Mouse (Mus musculus) forebrain, embryonic 13.5 days (tissue): ENCODE measurements around the gene Cbarp. TPM values are rescaled to one million over a fixed set of nuclear protein-coding genes. Genes with fewer than 3 reads are reported as not detected.
A peak's percentile ranks its signal among the peaks of the same experiment; 100 is the strongest.

ENCODE experiments used
- ATAC-seq: fragments of 200-750 bp; cut with Nextera tagmentation; 2 replicates; pipeline ENCODE4 v1.8.0; 2017
- H3K27ac ChIP-seq: fragments of 300-500 bp; sonication (generic); 2 replicates; pipeline ENCODE4 v1.5.1; 2015; ENCODE audit warnings: inconsistent platforms, mild to moderate bottlenecking, moderate library complexity
- H3K27me3 ChIP-seq: fragments of 300-500 bp; sonication (generic); 2 replicates; pipeline ENCODE4 v1.6.1; 2015; ENCODE audit warnings: mild to moderate bottlenecking, inconsistent platforms
- H3K36me3 ChIP-seq: fragments of 300-500 bp; sonication (generic); 2 replicates; pipeline ENCODE4 v1.6.1; 2015; ENCODE audit warnings: mild to moderate bottlenecking, inconsistent platforms; ENCODE audit not compliant: poor library complexity, severe bottlenecking
- H3K4me1 ChIP-seq: fragments of 300-500 bp; sonication (generic); 2 replicates; pipeline ENCODE4 v1.6.1; 2015; ENCODE audit warnings: inconsistent platforms
- H3K4me2 ChIP-seq: fragments of 300-500 bp; sonication (generic); 2 replicates; pipeline ENCODE4 v1.6.1; 2015; ENCODE audit warnings: inconsistent platforms, mild to moderate bottlenecking, moderate library complexity
- H3K4me3 ChIP-seq: fragments of 300-500 bp; sonication (generic); 2 replicates; pipeline ENCODE4 v1.5.1; 2015; ENCODE audit warnings: mild to moderate bottlenecking, inconsistent platforms
- H3K9ac ChIP-seq: fragments of 300-500 bp; sonication (generic); 2 replicates; pipeline ENCODE4 v1.6.1; 2015; ENCODE audit warnings: mild to moderate bottlenecking, inconsistent platforms
- H3K9me3 ChIP-seq: fragments of 300-500 bp; sonication (generic); replicated peaks from 2 replicates; pipeline ENCODE4 v1.6.1; 2016; ENCODE audit warnings: inconsistent platforms
- WGBS: fragments of 180-500 bp; shearing (Covaris S2); methylation state at CpG from one replicate; pipeline ENCODE4 v1.1.7; 2015; 5-methylcytosine and 5-hydroxymethylcytosine counted together
- polyA plus RNA-seq: library from polyadenylated mRNA; unstranded; fragments of >200 nt; fragmentation: Nextera tagmentation; extraction: Ambion mirVana; gene quantifications from 2 replicates; pipeline ENCODE4 v1.2.1, GENCODE M21; 2015

Cbarp gene
- polyA plus RNA-seq, 1 experiment from 2014 or later: 21.2 TPM

DNA sequence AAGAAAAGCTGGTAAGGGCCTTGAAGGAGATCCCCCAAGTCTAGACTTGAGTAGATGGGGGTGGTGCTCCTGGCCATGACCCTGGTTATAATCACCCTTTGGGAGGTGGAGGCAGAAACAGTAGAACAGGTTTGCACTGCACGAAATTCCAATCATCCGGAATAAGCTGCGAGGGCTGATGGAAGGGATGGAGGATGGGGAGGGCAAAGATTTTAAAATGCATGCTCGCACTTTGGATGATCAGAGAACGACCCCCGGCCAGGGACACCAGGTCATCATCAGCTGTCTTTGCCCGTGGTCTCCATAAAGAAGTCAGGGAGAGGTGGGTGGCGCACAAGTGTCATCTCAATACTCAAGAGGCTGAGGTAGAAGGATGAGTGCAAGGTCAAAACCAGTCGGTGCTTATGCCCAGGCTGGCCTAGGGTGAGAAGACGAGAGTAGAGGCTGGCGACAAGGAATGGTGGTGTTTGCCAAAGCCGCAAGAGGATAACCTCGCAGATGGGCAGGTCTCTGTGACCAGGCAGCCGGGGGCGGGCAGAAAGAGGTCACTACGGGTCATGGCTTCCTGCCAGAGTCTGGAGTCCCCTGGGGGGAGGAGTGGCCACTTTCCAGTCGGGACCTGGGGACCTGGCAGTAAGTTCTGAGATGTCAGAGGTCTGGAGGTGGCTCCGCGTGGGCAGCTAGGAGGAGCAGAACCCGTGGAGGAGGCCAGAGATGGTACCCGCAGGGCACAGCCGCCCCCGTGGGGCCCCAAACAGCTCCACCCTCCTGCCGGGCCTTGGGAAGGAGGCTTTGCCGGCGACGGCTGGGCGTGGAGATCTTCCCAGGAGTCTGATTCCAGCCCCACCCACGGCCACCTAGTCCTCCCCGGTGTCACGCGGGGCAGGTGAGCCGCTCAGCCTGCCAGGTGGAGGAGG, 20.1 kb upstream of the Cbarp start:
- Histone ChIP-seq H3K9ac (peak overlapping the region; percentile 54), H3K4me1 (peaks cover 74% of the 10 kb centered on the region), H3K27ac (peak overlapping the region; percentile 40), H3K4me3 (peak overlapping the region; percentile 43), H3K27me3 (no peaks in the 10 kb centered on the region), H3K36me3 (peaks cover 28% of the 10 kb centered on the region), H3K9me3 (no peaks in the 10 kb centered on the region), H3K4me2 (peak overlapping the region; percentile 68)
- WGBS: 2% methylated on average over 31 of the region's 33 CpGs
- no peak for ATAC-seq

DNA sequence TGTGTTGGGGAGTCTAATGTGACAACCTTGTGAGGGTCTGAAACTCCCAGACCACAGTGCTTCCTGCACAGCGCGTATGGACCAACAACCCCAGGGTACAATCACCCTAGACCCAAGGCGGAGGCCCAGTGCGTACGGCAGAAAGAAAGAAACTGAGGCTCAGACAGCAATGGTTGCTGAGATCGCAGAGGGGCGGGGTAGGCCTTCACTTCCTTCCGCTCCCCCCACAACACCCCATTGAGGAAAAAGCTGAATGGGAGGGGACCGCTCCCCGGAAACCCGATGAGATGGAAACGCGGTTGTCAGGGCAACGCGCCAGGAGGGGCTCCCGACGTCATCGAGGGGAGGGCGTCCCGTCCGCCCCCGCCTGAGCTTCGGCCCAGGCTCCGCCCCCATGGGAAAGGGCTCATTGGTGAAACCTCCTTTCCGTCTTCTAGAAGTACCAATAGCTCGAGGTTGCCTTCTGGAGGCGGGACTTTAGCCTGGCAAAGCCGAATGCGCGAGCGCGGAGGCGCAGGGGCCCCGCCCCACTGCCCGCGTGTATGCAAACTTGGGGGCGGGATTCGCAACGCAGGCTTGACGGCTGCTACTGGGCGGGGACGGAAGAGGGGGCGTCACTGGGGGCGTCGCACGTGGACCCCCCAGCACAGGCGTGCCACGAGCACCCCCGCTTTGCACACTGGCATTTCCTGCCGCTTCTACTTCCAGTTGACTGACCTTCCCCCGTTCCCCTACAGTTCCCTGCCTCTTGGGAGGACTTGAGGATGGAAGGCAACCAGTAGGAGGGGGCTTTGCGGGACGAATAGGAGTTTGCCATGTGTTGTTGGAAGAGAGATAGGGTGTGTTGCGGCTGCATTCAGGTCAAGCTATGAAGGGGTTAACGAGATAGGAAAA, 19.2 kb upstream of the Cbarp start:
- Histone ChIP-seq H3K9ac (peak overlapping the region; percentile 62), H3K4me2 (peak overlapping the region; percentile 68), H3K4me3 (peak overlapping the region; percentile 43), H3K4me1 (peaks cover 76% of the 10 kb centered on the region), H3K27ac (peak overlapping the region; percentile 89), H3K27me3 (no peaks in the 10 kb centered on the region), H3K9me3 (no peaks in the 10 kb centered on the region), H3K36me3 (peaks cover 37% of the 10 kb centered on the region)
- under 1% methylated on average over 54 of the region's 55 CpGs for WGBS
- peak; percentile 87 for ATAC-seq

DNA sequence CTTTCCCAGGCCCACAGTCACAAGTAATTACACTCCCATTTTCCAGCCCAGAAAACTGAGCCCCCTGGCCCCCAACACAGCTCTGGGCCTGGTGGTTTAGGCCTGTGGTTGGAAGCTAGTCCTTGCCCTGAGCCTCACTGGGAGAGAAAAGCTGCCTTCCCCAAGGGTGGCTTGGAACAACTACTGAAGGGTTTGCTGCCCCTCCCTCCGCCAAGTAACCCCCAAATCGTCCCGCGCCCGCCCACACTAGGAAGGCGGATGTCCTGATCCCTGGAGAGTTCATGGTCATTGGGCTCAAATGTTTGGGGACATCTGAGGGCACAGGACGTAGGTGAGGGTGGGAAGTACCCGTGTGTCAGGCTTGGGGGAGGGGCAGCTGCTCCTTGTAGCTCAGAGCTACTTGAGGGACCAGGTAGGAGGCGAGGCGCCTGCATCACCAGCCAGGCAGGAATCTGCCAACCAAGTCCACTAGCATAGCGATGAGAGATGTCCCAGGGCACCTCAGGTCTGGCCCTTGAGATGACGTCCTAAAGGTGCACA, 18.5 kb upstream of the Cbarp start:
- peak overlapping the region; percentile 68 for H3K4me2 ChIP-seq
- no peaks in the 10 kb centered on the region for H3K27me3 ChIP-seq
- peaks cover 76% of the 10 kb centered on the region for H3K4me1 ChIP-seq
- peak overlapping the region; percentile 43 for H3K4me3 ChIP-seq
- H3K9me3 ChIP-seq: no peaks in the 10 kb centered on the region
- ATAC-seq: peak; percentile 6; the same call in 1 of the 2 replicates
- H3K9ac ChIP-seq: peak overlapping the region; percentile 62
- peaks cover 44% of the 10 kb centered on the region for H3K36me3 ChIP-seq
- peak overlapping the region; percentile 89 for H3K27ac ChIP-seq
- WGBS: 5% methylated on average over 12 of the region's 12 CpGs

DNA sequence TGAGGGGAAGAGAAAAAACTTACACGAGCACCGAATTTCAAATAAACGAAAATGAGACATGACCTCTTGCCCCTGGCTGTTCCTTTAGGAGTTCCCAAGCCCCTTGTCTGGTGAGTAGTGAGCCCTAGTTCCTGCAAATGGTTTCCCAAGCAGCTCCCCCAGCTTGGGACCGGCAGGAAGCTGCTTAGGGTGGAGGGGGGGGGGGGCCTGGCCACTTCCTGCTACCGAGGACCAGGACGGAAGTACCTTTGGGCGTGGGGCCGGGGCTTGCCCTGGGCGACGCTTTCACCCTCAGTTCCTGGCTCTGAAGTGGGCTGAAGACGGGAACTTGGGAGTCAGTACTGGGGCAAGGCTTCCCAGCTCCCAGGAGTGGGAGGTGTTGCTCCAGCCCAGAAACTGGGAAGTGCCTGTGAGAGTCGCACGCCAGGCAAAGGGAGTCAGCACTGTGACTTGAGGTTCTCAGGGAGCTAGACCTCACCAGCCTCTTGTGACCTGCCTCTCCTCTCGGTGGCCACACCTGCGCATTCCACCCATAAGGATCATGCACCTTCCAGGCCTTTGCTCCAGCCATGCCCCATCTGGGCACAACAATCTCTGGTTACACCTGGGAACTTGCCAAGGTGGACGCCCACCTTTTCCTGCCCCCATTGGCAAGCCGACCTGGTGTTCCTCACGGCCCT, 17.8 kb upstream of the Cbarp start:
- Histone ChIP-seq H3K9ac (peak overlapping the region; percentile 62; the same call in 1 of the 2 replicates), H3K4me2 (peak overlapping the region; percentile 68), H3K4me1 (peaks cover 80% of the 10 kb centered on the region)

DNA sequence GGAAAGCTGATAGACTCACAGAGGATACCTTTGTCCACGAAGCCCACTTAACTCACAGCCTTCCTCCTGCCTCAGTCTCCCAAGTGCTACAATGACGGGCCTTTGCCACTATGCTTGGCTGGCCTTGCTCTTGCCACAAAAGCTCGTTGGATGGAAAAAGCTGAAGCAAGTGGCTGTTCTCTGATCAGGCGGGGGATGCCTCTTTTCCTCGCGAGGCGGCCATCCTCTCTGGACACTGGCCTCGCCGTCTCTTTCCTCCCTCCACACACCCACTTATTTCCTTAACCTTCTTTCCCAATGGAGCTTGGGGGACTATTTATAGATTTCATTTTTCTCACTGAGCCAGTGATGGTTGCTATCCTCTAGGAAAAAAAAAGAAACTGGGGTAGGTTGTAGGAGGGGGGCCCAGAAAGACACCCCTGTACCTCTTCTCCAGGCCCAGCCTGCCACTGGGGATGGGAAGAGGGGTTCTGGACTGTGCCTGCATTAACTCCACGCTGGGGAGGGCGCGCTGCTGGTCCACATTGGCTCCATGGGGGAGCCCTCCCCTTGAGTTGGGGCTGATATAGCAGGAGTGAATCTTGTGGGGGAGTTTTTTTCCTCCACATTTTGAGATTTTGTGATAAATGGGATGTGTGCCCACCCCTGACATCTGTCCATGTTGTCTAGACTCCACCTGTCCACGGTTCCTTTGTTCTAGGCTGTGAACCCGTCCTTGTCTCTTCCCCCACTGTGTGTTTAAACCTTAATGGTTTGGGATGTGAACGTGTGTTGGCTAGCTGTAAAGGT, 16.7 kb upstream of the Cbarp start:
- ATAC-seq: no peak
- 0 out of 2 replicates have a peak overlapping the region, but pooled peaks have one; percentile 9 for H3K4me2 ChIP-seq
- WGBS: 56% methylated on average over 15 of the region's 15 CpGs
- H3K9ac ChIP-seq: peak overlapping the region; percentile 43
- peak overlapping the region; percentile 17; the same call in 1 of the 2 replicates for H3K4me3 ChIP-seq
- H3K4me1 ChIP-seq: peaks cover 91% of the 10 kb centered on the region
- no peaks in the 10 kb centered on the region for H3K27me3 ChIP-seq
- H3K27ac ChIP-seq: peak overlapping the region; percentile 89
- peaks cover 62% of the 10 kb centered on the region for H3K36me3 ChIP-seq
- no peaks in the 10 kb centered on the region for H3K9me3 ChIP-seq

More for the DNA sequence above, 17.8 kb upstream of the Cbarp start:
- Histone ChIP-seq H3K27ac (peak overlapping the region; percentile 89), H3K4me3 (peak overlapping the region; percentile 43), H3K36me3 (peaks cover 51% of the 10 kb centered on the region), H3K27me3 (no peaks in the 10 kb centered on the region), H3K9me3 (no peaks in the 10 kb centered on the region)
- ATAC-seq: no peak
- 18% methylated on average over 18 of the region's 18 CpGs for WGBS

DNA sequence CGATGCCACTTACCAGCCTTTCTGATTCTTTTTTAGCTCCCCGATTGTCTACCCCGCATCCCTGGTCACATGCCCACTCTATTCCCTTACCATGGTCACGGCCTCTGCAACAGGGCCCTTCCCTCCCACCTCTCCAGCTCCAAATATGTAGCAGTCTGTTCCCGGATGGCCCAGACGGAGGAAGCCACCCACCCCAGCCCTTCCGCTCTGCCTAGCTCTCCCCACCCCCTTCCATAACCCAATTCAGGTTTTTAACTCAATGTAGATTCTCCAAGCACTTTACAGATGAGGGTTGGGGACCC, 16.1 kb upstream of the Cbarp start:
- Histone ChIP-seq H3K4me2 (peak overlapping the region; percentile 19; the same call in 1 of the 2 replicates), H3K27me3 (no peaks in the 10 kb centered on the region), H3K4me3 (0 out of 2 replicates have a peak overlapping the region, but pooled peaks have one; percentile 8), H3K4me1 (peaks cover 96% of the 10 kb centered on the region), H3K9ac (peak overlapping the region; percentile 43; the same call in 1 of the 2 replicates), H3K9me3 (no peaks in the 10 kb centered on the region), H3K36me3 (peaks cover 68% of the 10 kb centered on the region), H3K27ac (peak overlapping the region; percentile 89; the same call in 1 of the 2 replicates)
- no peak for ATAC-seq
- 65% methylated on average over 7 of the region's 7 CpGs for WGBS

DNA sequence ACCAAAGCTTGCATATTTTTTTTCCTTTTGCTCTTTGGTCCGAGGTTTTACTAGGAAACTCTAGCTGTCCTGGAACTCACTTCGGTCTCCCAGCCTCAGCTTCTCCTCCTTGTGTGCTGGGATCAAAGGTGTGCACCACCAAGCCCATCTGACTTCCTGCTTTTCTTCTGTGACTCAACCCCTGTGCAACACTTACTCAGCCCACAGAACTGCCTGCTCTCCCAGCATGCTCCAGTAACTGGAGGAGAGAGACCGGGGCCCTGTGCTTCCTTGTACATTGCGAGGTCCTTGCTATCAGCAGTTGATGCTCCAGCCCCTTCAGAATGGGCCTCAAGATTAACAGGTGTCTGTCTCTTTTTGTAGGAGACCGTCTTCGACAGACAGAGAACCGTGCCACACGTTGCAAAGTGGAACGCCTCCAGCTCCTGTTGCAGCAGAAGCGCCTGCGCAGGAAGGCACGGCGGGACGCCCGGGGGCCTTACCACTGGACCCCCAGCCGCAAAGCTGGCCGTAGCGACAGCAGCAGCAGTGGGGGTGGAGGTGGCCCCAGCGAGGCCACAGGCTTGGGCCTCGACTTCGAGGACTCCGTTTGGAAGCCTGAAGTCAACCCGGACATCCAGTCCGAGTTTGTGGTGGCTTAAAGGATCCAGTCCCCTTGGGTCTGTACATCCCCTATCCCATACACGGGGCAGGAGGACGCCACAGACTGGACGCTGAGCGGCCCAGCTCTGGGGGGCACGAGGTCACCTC, 15.5 kb upstream of the Cbarp start:
- Histone ChIP-seq H3K4me2 (peak overlapping the region; percentile 19; the same call in 1 of the 2 replicates), H3K27ac (peak overlapping the region; percentile 89; the same call in 1 of the 2 replicates), H3K27me3 (no peaks in the 10 kb centered on the region), H3K36me3 (peaks cover 74% of the 10 kb centered on the region), H3K9ac (0 out of 2 replicates have a peak overlapping the region, but pooled peaks have one; percentile 43), H3K4me1 (peaks cover 92% of the 10 kb centered on the region), H3K9me3 (no peaks in the 10 kb centered on the region), H3K4me3 (0 out of 2 replicates have a peak overlapping the region, but pooled peaks have one; percentile 8)
- ATAC-seq: no peak
- 87% methylated on average over 29 of the region's 29 CpGs for WGBS

DNA sequence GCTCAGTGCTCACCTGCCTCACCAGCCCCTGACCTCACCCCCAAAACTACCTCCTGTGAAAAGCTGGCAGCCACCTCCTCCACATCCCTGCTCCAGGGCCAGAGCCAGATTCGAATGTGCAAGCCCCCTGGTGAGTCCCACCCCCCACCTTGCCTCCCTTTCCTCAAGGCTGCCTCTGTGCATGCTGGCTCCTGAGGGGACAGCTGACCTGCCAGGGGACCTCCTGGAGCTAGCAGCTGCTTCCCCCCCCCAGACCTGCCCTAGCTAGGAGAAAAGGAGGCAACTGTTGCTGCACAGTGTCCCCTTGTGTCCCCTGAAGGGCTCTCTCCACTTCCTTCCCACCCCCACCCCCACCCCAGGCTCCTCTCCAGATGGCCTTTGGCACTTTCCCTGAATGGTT, 14.6 kb upstream of the Cbarp start:
- peak overlapping the region; percentile 100 for H3K9ac ChIP-seq

DNA sequence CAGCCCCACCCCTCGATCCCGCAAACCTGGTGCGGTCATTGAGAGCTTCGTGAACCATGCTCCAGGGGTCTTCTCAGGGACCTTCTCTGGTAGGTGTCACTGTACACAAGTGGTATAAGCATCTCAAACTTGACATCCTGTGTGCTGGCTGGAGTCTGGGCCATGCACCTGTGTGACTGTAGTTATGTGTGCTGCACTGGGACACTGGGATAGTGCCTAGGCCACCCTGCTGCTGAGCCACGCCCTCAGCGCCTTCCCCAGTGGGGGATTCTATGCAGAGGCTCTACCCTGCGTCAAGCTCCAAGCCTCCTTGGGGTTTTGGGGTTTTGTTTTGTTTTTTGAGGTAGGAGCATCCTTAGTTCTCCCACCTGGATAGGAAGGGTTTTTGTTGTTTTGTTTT, 13.7 kb upstream of the Cbarp start:
- Histone ChIP-seq H3K4me2 (peak overlapping the region; percentile 99; the same call in 1 of the 2 replicates), H3K4me3 (0 out of 2 replicates have a peak overlapping the region, but pooled peaks have one; percentile 99), H3K9me3 (no peaks in the 10 kb centered on the region), H3K27me3 (no peaks in the 10 kb centered on the region), H3K36me3 (peaks cover 75% of the 10 kb centered on the region), H3K4me1 (peaks cover 77% of the 10 kb centered on the region), H3K27ac (0 out of 2 replicates have a peak overlapping the region, but pooled peaks have one; percentile 20), H3K9ac (peak overlapping the region; percentile 100)
- ATAC-seq: no peak
- 87% methylated on average over 7 of the region's 7 CpGs for WGBS

More for the DNA sequence above, 14.6 kb upstream of the Cbarp start:
- 86% methylated on average over 1 of the region's 1 CpGs for WGBS
- H3K27ac ChIP-seq: peak overlapping the region; percentile 36; the same call in 1 of the 2 replicates
- no peaks in the 10 kb centered on the region for H3K27me3 ChIP-seq
- peaks cover 75% of the 10 kb centered on the region for H3K36me3 ChIP-seq
- no peak for ATAC-seq
- peaks cover 83% of the 10 kb centered on the region for H3K4me1 ChIP-seq
- H3K9me3 ChIP-seq: no peaks in the 10 kb centered on the region
- H3K4me3 ChIP-seq: 0 out of 2 replicates have a peak overlapping the region, but pooled peaks have one; percentile 7
- peak overlapping the region; percentile 10; the same call in 1 of the 2 replicates for H3K4me2 ChIP-seq

DNA sequence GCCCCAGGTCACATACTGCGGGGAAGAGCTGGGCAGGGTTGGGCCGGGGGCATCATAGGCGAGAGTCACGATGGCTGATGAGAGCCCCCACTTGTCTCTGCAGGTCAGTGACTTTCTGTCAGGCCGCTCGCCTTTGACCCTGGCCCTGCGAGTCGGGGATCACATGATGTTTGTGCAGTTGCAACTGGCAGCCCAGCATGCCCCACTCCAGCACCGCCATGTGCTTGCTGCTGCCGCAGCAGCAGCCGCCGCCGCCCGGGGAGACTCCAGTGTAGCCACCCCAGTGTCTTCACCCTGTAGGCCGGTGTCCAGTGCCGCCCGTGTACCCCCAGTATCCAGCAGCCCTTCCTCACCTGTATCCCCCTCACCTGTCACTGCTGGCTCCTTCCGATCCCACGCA, 13.1 kb upstream of the Cbarp start:
- Histone ChIP-seq H3K9me3 (no peaks in the 10 kb centered on the region), H3K27me3 (no peaks in the 10 kb centered on the region), H3K27ac (0 out of 2 replicates have a peak overlapping the region, but pooled peaks have one; percentile 20), H3K4me3 (peak overlapping the region; percentile 99), H3K4me1 (peaks cover 70% of the 10 kb centered on the region), H3K9ac (peak overlapping the region; percentile 100), H3K36me3 (peaks cover 74% of the 10 kb centered on the region), H3K4me2 (peak overlapping the region; percentile 99)
- 84% methylated on average over 19 of the region's 19 CpGs for WGBS
- no peak for ATAC-seq
